ENCODE assay signal across 12 mouse cellular contexts in the genomic region with DNA sequence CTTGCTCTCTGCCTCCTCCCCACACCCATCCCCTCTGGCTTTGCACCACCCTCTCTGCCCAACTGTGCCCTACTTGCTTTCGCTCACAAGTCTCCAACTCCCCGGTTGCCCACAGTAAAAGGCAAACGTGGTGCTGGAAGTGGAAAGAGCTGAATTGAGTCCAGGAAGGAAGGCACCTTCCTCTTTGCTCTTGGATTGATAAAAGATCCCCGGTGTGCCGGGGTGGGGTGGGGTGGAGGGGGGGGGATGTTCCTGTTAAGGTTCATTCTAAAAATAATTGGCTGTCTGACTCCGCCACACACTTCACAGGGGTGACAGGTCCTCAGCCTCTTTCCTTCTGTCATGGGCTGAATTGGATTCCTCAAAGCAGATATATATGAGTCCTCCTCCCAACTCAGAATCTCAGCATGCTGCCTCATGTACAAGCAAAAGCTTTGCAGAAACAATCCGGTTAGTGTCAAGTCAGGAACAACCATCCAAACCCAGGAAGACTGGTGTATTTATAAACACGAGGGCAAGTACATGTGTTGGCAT. TPM values are rescaled to one million over a fixed set of nuclear protein-coding genes. Genes with fewer than 3 reads are reported as not detected.
DNase-seq lines count a peak whose midpoint lies in the region; ATAC-seq and TF ChIP-seq lines count a peak whose summit lies in the region.
"Had no signal": no experiment of that assay in that cellular context is flagged by ENCODE, and none has a peak within 500 bp of the region (broad histone marks: within the 10 kb centered on the region; RNA-seq: fewer than 3 reads in every experiment).

No protein-coding gene starts in this region.

- 0 out of 2 replicates have a peak, but pooled peaks cover 3% of the 10 kb centered on the region for H3K36me3 ChIP-seq in intestine, embryonic 14.5 days (ENCODE audit: control insufficient read depth, insufficient read depth, low read length)
- no peaks in the 10 kb centered on the region for H3K36me3 ChIP-seq in intestine, postnatal 0 days (ENCODE audit: control insufficient read depth, insufficient read depth)
- no peaks in the 10 kb centered on the region for H3K36me3 ChIP-seq in lung, embryonic 16.5 days (ENCODE audit: control insufficient read depth, insufficient read depth, low read length)
- no peaks in the 10 kb centered on the region for H3K36me3 ChIP-seq in heart, embryonic 16.5 days (ENCODE audit: control insufficient read depth, insufficient read depth)
- no peaks in the 10 kb centered on the region for H3K36me3 ChIP-seq in hindbrain, embryonic 13.5 days
- H3K36me3 ChIP-seq: midbrain, embryonic 12.5 days had no signal

- no peaks in the 10 kb centered on the region for H3K9me3 ChIP-seq in intestine, embryonic 14.5 days (ENCODE audit: control insufficient read depth, low read length)
- H3K9me3 ChIP-seq in intestine, postnatal 0 days (ENCODE audit: control insufficient read depth), result no peaks in the 10 kb centered on the region
- no peaks in the 10 kb centered on the region for H3K9me3 ChIP-seq in lung, embryonic 16.5 days (ENCODE audit: control insufficient read depth, low read length)
- no peaks in the 10 kb centered on the region for H3K9me3 ChIP-seq in heart, embryonic 16.5 days (replicated peaks; ENCODE audit: control insufficient read depth, low read length)
- H3K9me3 ChIP-seq in hindbrain, embryonic 13.5 days, result no peaks in the 10 kb centered on the region
- H3K9me3 ChIP-seq: midbrain, embryonic 12.5 days had no signal

- no peaks in the 10 kb centered on the region for H3K27me3 ChIP-seq in intestine, embryonic 14.5 days (replicated peaks; ENCODE audit: control insufficient read depth, insufficient read depth, low read length)
- no peaks in the 10 kb centered on the region for H3K27me3 ChIP-seq in intestine, postnatal 0 days (replicated peaks; ENCODE audit: control insufficient read depth, insufficient read depth, low read length)
- no peaks in the 10 kb centered on the region for H3K27me3 ChIP-seq in lung, embryonic 16.5 days (ENCODE audit: control insufficient read depth, insufficient read depth, low read depth, low read length)
- H3K27me3 ChIP-seq in heart, embryonic 16.5 days (ENCODE audit: control insufficient read depth, insufficient read depth, low read length), result no peaks in the 10 kb centered on the region
- no peaks in the 10 kb centered on the region for H3K27me3 ChIP-seq in hindbrain, embryonic 13.5 days
- H3K27me3 ChIP-seq: midbrain, embryonic 12.5 days had no signal

- peaks cover 42% of the 10 kb centered on the region for H3K4me1 ChIP-seq in intestine, embryonic 14.5 days (replicated peaks; ENCODE audit: control insufficient read depth, insufficient read depth, low read length)
- no peaks in the 10 kb centered on the region for H3K4me1 ChIP-seq in intestine, postnatal 0 days (replicated peaks; ENCODE audit: control insufficient read depth, insufficient read depth, low read length)
- peaks cover 13% of the 10 kb centered on the region for H3K4me1 ChIP-seq in lung, embryonic 16.5 days (replicated peaks; ENCODE audit: control insufficient read depth, insufficient read depth, low read length)
- peaks cover 39% of the 10 kb centered on the region for H3K4me1 ChIP-seq in heart, embryonic 16.5 days (ENCODE audit: control insufficient read depth, insufficient read depth, low read length)
- H3K4me1 ChIP-seq in hindbrain, embryonic 13.5 days (replicated peaks), result 0 out of 2 replicates have a peak, but pooled peaks cover 3% of the 10 kb centered on the region
- H3K4me1 ChIP-seq: midbrain, embryonic 12.5 days had no signal

- H3K4me3 ChIP-seq in intestine, embryonic 14.5 days (ENCODE audit: low read depth, low read length), result no peak overlapping the region
- H3K4me3 ChIP-seq in intestine, postnatal 0 days (ENCODE audit: low read depth, low read length), result no peak overlapping the region
- no peak overlapping the region for H3K4me3 ChIP-seq in lung, embryonic 16.5 days (ENCODE audit: low read length)
- peak overlapping the region; percentile 8; the same call in 1 of the 2 replicates for H3K4me3 ChIP-seq in heart, embryonic 16.5 days (ENCODE audit: low read length)
- no peak overlapping the region for H3K4me3 ChIP-seq in hindbrain, embryonic 13.5 days
- H3K4me3 ChIP-seq: midbrain, embryonic 12.5 days had no signal

- TF ChIP-seq CTCF in intestine, postnatal 0 days (IDR thresholded peaks at IDR 0.05; ENCODE audit: low read depth), result no peak

- WGBS in intestine, embryonic 14.5 days, result 48% methylated on average over 8 of the region's 8 CpGs
- 52% methylated on average over 8 of the region's 8 CpGs for WGBS in intestine, postnatal 0 days
- 48% methylated on average over 8 of the region's 8 CpGs for WGBS in lung, embryonic 16.5 days
- 24% methylated on average over 8 of the region's 8 CpGs for WGBS in heart, embryonic 16.5 days
- 75% methylated on average over 8 of the region's 8 CpGs for WGBS in hindbrain, embryonic 13.5 days

- no peak overlapping the region for H3K4me2 ChIP-seq in intestine, embryonic 14.5 days (ENCODE audit: low read length)
- H3K4me2 ChIP-seq in intestine, postnatal 0 days (replicated peaks; ENCODE audit: low read depth), result no peak overlapping the region
- H3K4me2 ChIP-seq in lung, embryonic 16.5 days (ENCODE audit: low read depth, low read length), result no peak overlapping the region
- H3K4me2 ChIP-seq in heart, embryonic 16.5 days (ENCODE audit: low read depth, low read length), result peak overlapping the region; percentile 50
- no peak overlapping the region for H3K4me2 ChIP-seq in hindbrain, embryonic 13.5 days
- H3K4me2 ChIP-seq: hindbrain, embryonic 14.5 days; midbrain, embryonic 12.5 days had no signal

- DNase-seq in intestine, embryonic 14.5 days (ENCODE audit: low spot score), result no peak
- no peak for DNase-seq in lung, postnatal 25 days (ENCODE audit: low spot score)
- no peak for DNase-seq in cerebellum, postnatal 36 days
- DNase-seq: right cerebral cortex, postnatal 14 days; thymus, adult 2 months had no signal

- H3K9ac ChIP-seq in intestine, embryonic 14.5 days (ENCODE audit: low read length), result no peak overlapping the region
- no peak overlapping the region for H3K9ac ChIP-seq in intestine, postnatal 0 days (ENCODE audit: low read depth, low read length)
- no peak overlapping the region for H3K9ac ChIP-seq in lung, embryonic 16.5 days (ENCODE audit: low read length)
- H3K9ac ChIP-seq in heart, embryonic 16.5 days (ENCODE audit: low read length), result peak overlapping the region; percentile 50
- H3K9ac ChIP-seq in hindbrain, embryonic 13.5 days, result no peak overlapping the region
- H3K9ac ChIP-seq: hindbrain, embryonic 14.5 days; midbrain, embryonic 12.5 days had no signal

- ATAC-seq in intestine, embryonic 14.5 days (replicated peaks; ENCODE audit: low FRiP score, low TSS enrichment, low read depth), result no peak
- no peak for ATAC-seq in intestine, postnatal 0 days
- ATAC-seq in lung, embryonic 16.5 days (ENCODE audit: low read depth), result 0 out of 2 replicates have a peak, but pooled peaks have one; percentile 3
- peak; percentile 47 for ATAC-seq in heart, embryonic 16.5 days (replicated peaks; ENCODE audit: extremely low read depth, insufficient read depth, low FRiP score)
- ATAC-seq in hindbrain, embryonic 13.5 days (ENCODE audit: low FRiP score), result no peak
- ATAC-seq: CD4-positive, CD25-positive, alpha-beta regulatory T cell, adult 4 months had no signal

- H3K27ac ChIP-seq in intestine, embryonic 14.5 days (ENCODE audit: low read depth), result peak overlapping the region; percentile 45; the same call in 1 of the 2 replicates
- no peak overlapping the region for H3K27ac ChIP-seq in intestine, postnatal 0 days (ENCODE audit: low read depth, low read length)
- no peak overlapping the region for H3K27ac ChIP-seq in lung, embryonic 16.5 days (ENCODE audit: low read length)
- peak overlapping the region; percentile 71 for H3K27ac ChIP-seq in heart, embryonic 16.5 days (ENCODE audit: low read length)
- no peak overlapping the region for H3K27ac ChIP-seq in hindbrain, embryonic 13.5 days
- H3K27ac ChIP-seq: hindbrain, embryonic 14.5 days; midbrain, embryonic 12.5 days had no signal

RNA-seq across cellular contexts. Expression of gene Ntf3, which starts 24.6 kb away (rescaled TPM):
- polyA plus RNA-seq in intestine, embryonic 14.5 days (2014; fragmentation: Nextera tagmentation; extraction: Ambion mirVana), result 9.9 and 13.2 TPM in 2 replicates
- 7.2 and 8.1 TPM in 2 replicates for polyA plus RNA-seq in intestine, postnatal 0 days (2015; fragmentation: Nextera tagmentation; extraction: Ambion mirVana)
- polyA plus RNA-seq in lung, embryonic 16.5 days (2015; fragmentation: Nextera tagmentation; extraction: Ambion mirVana), result 3.5 and 3.7 TPM in 2 replicates
- 6.6 and 8.3 TPM in 2 replicates for polyA plus RNA-seq in heart, embryonic 16.5 days (2015; fragmentation: Nextera tagmentation; extraction: Ambion mirVana)
- 1.0 and 1.2 TPM in 2 replicates for polyA plus RNA-seq in hindbrain, embryonic 13.5 days (2015; fragmentation: Nextera tagmentation; extraction: Ambion mirVana)
- polyA plus RNA-seq: CD4-positive, CD25-positive, alpha-beta regulatory T cell, adult 4 months had no signal

Comparison
In these comparisons a context has a peak if more than half of its experiments do, and no peak if none do; other contexts are left out.
1. H3K27ac ChIP-seq: peak in intestine, embryonic 14.5 days (single experiment) and heart, embryonic 16.5 days (single experiment); none in intestine, postnatal 0 days (single experiment), lung, embryonic 16.5 days (single experiment) and hindbrain, embryonic 13.5 days (single experiment).
2. ATAC-seq: peak in lung, embryonic 16.5 days (single experiment) and heart, embryonic 16.5 days (single experiment); none in intestine, embryonic 14.5 days (single experiment), intestine, postnatal 0 days (single experiment) and hindbrain, embryonic 13.5 days (single experiment).